Mouse (Mus musculus) limb, embryonic 12.5 days (tissue): ENCODE measurements around the gene Amz2. TPM values are rescaled to one million over a fixed set of nuclear protein-coding genes. Genes with fewer than 3 reads are reported as not detected.

Source experiments
- ATAC-seq: fragments of 200-750 bp; cut with Nextera tagmentation; 2 replicates; pipeline ENCODE4 v1.8.0; 2017; ENCODE audit warnings: low read depth, moderate TSS enrichment; ENCODE audit not compliant: insufficient number of reproducible peaks, insufficient read depth, low FRiP score, low TSS enrichment
- H3K27ac ChIP-seq: fragments of 300-500 bp; sonication (generic); 2 replicates; pipeline ENCODE4 v1.5.1; 2016; ENCODE audit warnings: mild to moderate bottlenecking, moderate library complexity
- H3K27me3 ChIP-seq: fragments of 300-500 bp; sonication (generic); 2 replicates; pipeline ENCODE4 v1.6.1; 2016; ENCODE audit warnings: mild to moderate bottlenecking, moderate library complexity
- H3K36me3 ChIP-seq: fragments of 300-500 bp; sonication (generic); 2 replicates; pipeline ENCODE4 v1.6.1; 2016; ENCODE audit warnings: mild to moderate bottlenecking, moderate library complexity
- H3K4me1 ChIP-seq: fragments of 300-500 bp; sonication (generic); replicated peaks from 2 replicates; pipeline ENCODE4 v1.6.1; 2016
- H3K4me2 ChIP-seq: fragments of 300-500 bp; sonication (generic); 2 replicates; pipeline ENCODE4 v1.6.1; 2016; ENCODE audit warnings: mild to moderate bottlenecking, moderate library complexity
- H3K4me3 ChIP-seq: fragments of 300-500 bp; sonication (generic); replicated peaks from 2 replicates; pipeline ENCODE4 v1.5.1; 2016; ENCODE audit warnings: mild to moderate bottlenecking
- H3K9ac ChIP-seq: fragments of 300-500 bp; sonication (generic); replicated peaks from 2 replicates; pipeline ENCODE4 v1.6.1; 2016; ENCODE audit warnings: mild to moderate bottlenecking, moderate library complexity
- H3K9me3 ChIP-seq: fragments of 300-500 bp; sonication (generic); 2 replicates; pipeline ENCODE4 v1.6.1; 2016; ENCODE audit warnings: mild to moderate bottlenecking, moderate library complexity
- WGBS: fragments of 180-500 bp; shearing (Covaris S2); methylation state at CpG from one replicate; pipeline ENCODE4 v1.1.7; 2016; 5-methylcytosine and 5-hydroxymethylcytosine counted together
- polyA plus RNA-seq: library from polyadenylated mRNA; unstranded; fragments of >200 nt; fragmentation: Nextera tagmentation; extraction: Ambion mirVana; gene quantifications from 2 replicates; pipeline ENCODE4 v1.2.1, GENCODE M21; 2016

Amz2 gene
- polyA plus RNA-seq, 1 experiment from 2014 or later, result 46.8 TPM

- Histone ChIP-seq H3K36me3 (no peaks in the 10 kb centered on the region), H3K9me3 (no peaks in the 10 kb centered on the region), H3K4me2 (no peak overlapping the region), H3K27ac (no peak overlapping the region), H3K9ac (no peak overlapping the region), H3K4me3 (no peak overlapping the region), H3K4me1 (peaks cover 9% of the 10 kb centered on the region), H3K27me3 (peaks cover 25% of the 10 kb centered on the region)
- no peak for ATAC-seq
- 56% methylated on average over 9 of the region's 9 CpGs for WGBS
These were observed 44.4 kb downstream of the Amz2 start for GRCm38 (mm10) chr11:109470170-109470569.

DNA sequence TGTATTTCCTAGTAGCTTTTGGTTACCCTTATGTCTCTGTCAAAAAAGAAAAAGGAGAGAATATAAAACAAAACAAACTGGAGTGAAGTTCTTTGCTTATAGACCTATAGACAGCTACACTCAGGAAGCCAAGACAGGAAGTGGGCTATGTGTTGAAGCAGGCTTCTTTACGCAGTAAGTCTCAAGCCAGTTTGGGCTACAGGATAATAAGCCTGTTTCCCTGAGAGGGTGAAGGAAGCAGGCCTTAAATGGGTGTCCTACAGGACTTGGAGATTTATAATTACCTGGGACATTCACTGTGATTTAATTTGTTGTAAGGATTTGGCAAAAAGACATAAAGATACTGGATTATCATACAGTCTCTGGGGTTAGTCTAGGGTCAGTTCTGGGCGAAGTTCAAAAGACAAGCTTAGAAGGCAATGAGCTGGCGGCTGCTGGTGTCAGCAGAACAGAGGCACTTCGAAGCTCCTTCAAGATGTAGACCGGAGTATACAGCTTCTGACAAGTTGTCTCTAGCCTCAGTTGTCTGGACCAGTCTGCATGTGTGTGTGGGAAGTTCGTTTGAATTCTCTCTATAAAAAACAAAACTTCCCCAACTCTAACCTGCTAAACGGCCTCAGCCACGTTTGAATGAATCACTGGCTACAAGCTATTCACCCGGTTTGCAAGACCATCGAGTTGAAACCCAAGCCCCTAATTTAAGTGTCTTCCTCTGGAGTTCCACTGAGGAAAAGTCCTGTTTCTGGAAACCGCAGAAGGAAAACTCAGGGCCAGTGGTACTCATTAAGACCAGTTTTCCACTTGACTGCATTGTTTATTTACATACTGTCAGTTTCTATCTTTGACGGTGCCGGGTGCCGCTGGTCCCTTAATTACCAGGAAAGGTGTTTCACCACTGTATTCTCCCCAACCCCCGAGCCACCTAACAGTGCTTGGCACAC, 45.4 kb downstream of the Amz2 start:
- no peaks in the 10 kb centered on the region for H3K36me3 ChIP-seq
- H3K4me1 ChIP-seq, result peaks cover 9% of the 10 kb centered on the region
- no peak for ATAC-seq
- H3K9ac ChIP-seq, result peak overlapping the region; percentile 88; the same call in 1 of the 2 replicates
- H3K4me2 ChIP-seq, result peak overlapping the region; percentile 95
- peak overlapping the region; percentile 71 for H3K4me3 ChIP-seq
- no peak overlapping the region for H3K27ac ChIP-seq
- WGBS, result 28% methylated on average over 15 of the region's 15 CpGs
- H3K27me3 ChIP-seq, result peaks cover 28% of the 10 kb centered on the region
- no peaks in the 10 kb centered on the region for H3K9me3 ChIP-seq

DNA sequence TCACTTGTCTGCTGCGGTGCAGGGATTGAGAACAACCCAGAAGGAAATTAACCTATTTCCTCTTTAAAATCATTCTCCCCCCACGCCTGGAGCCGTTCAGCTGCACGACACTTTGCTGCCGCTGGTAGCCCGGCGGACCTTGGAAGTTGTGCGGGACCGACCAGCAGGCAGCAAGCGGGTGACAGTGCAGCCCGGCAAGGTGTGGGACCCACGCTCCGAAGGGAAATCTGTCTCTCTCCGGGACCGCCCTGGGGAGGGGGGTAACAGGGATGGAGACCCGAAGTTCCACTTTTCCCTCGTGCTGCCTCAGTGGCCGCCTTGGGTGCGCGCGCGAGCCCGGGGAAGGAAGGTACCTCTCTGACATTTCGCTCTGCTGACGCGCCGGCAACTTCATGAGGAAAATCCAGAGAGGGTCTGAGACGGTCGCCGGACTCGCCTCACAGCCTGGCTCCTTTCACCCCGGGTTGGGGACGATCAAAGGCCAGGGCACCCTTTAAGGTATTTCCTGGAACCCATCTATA, 46.5 kb downstream of the Amz2 start:
- peaks cover 34% of the 10 kb centered on the region for H3K27me3 ChIP-seq
- ATAC-seq, result no peak
- no peak overlapping the region for H3K27ac ChIP-seq

DNA sequence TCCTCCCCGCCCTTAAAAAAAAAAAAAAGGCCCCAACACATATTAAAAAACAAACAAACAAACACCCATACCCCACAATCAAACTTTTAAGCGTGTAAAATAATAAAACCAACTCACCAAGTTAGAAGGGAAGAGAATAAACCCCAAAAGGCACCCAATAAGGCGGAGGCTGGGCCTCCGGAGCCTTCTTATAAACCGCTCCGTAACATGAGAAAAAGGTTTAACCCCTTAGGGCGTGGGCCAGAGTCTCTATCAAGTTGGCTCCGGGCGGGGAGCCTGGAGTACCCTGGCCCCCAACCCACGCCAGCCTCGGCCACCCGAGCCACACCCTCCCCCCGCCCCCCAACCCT, 47.0 kb downstream of the Amz2 start:
- Histone ChIP-seq H3K27me3 (peaks cover 34% of the 10 kb centered on the region), H3K4me1 (peaks cover 9% of the 10 kb centered on the region), H3K9me3 (no peaks in the 10 kb centered on the region), H3K36me3 (no peaks in the 10 kb centered on the region), H3K4me2 (peak overlapping the region; percentile 95), H3K4me3 (peak overlapping the region; percentile 71), H3K27ac (peak overlapping the region; percentile 74), H3K9ac (peak overlapping the region; percentile 88)
- WGBS, result 0% methylated on average over 13 of the region's 13 CpGs
- peak; percentile 55 for ATAC-seq

More for the DNA sequence above, 46.5 kb downstream of the Amz2 start:
- under 1% methylated on average over 33 of the region's 33 CpGs for WGBS
- H3K4me1 ChIP-seq, result peaks cover 9% of the 10 kb centered on the region
- H3K36me3 ChIP-seq, result no peaks in the 10 kb centered on the region
- peak overlapping the region; percentile 71 for H3K4me3 ChIP-seq
- H3K9me3 ChIP-seq, result no peaks in the 10 kb centered on the region
- peak overlapping the region; percentile 88 for H3K9ac ChIP-seq
- H3K4me2 ChIP-seq, result peak overlapping the region; percentile 95

GRCm38 (mm10) chr11:109473171-109474085, 47.7 kb downstream of the Amz2 start, which contains the start of the genes Arsg and Slc16a6:
Gene Arsg, plus strand, starts transcription at chr11:109473374.
Gene Slc16a6, minus strand, starts transcription at chr11:109473598.
- peaks cover 9% of the 10 kb centered on the region for H3K4me1 ChIP-seq

DNA sequence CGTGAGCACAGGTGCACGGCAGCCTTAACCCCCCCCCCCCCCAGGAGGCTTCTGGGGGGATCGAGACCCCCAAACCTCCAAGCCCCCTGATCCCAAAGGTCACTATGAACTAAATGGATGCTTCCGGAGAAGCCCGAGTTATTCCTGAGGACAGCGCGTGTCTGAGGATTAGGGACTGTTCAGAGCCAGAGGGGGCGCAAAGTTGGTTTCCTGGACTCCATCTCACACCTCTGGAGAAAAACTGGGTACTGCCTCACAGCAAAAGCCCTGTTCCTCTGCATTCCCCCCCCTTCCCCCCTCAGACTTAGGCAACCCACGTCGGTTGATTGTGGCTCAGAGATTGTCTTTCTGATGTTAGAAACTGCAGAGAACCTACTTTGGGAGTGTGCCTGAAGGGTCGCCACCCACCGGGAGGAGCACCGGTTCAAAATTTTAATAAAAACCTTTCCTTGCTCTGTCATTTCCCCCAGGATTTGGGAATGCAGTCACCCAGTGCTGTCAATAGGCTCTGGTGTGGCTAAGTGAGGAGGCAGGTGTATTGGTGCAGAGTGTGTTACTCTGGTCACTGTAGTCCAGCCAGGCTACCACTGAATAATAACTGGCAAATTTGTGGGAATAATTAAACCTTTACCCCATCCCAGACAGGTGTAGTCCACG, 48.5 kb downstream of the Amz2 start:
- Histone ChIP-seq H3K27ac (0 out of 2 replicates have a peak overlapping the region, but pooled peaks have one; percentile 74), H3K4me3 (peak overlapping the region; percentile 71), H3K4me1 (peaks cover 9% of the 10 kb centered on the region), H3K27me3 (peaks cover 34% of the 10 kb centered on the region), H3K9me3 (no peaks in the 10 kb centered on the region), H3K9ac (peak overlapping the region; percentile 88), H3K36me3 (no peaks in the 10 kb centered on the region), H3K4me2 (peak overlapping the region; percentile 95)
- 7% methylated on average over 14 of the region's 14 CpGs for WGBS
- ATAC-seq, result no peak

More at GRCm38 (mm10) chr11:109473171-109474085, 47.7 kb downstream of the Amz2 start, which contains the start of the genes Arsg and Slc16a6:
- Histone ChIP-seq H3K4me3 (peak within 1 kb of the TSS; percentile 71), H3K36me3 (no peaks in the 10 kb centered on the region), H3K27me3 (peaks cover 34% of the 10 kb centered on the region), H3K9me3 (no peaks in the 10 kb centered on the region), H3K9ac (peak within 1 kb of the TSS; percentile 88), H3K27ac (peak within 1 kb of the TSS; percentile 74), H3K4me2 (peak within 1 kb of the TSS; percentile 95)
- under 1% methylated on average over 99 of the region's 111 CpGs for WGBS
- peak; percentile 86 for ATAC-seq

DNA sequence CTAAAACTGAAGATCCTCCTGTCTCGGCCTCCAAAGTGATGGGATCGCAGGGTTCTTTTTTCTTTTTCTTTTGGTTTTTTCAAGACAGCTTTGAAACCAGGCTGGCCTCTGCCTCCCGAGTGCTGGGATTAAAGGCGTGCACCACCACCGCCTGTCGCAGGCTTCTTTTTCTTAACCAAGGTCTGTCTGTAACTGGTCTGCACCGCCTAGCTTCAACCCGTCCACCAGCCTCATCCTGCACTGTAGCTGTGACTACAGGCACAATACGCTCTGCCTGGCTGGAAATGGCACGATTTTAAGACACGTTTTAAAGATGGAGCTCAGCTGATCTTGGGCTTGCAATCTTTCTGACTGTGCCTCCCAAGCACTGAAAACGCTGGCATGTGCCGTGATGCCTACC, 49.1 kb downstream of the Amz2 start:
- H3K4me3 ChIP-seq, result no peak overlapping the region
- H3K27ac ChIP-seq, result no peak overlapping the region
- WGBS, result 79% methylated on average over 13 of the region's 13 CpGs
- no peak for ATAC-seq
- H3K9ac ChIP-seq, result no peak overlapping the region
- peaks cover 34% of the 10 kb centered on the region for H3K27me3 ChIP-seq
- no peak overlapping the region for H3K4me2 ChIP-seq
- no peaks in the 10 kb centered on the region for H3K9me3 ChIP-seq
- H3K4me1 ChIP-seq, result peaks cover 9% of the 10 kb centered on the region
- H3K36me3 ChIP-seq, result no peaks in the 10 kb centered on the region

DNA sequence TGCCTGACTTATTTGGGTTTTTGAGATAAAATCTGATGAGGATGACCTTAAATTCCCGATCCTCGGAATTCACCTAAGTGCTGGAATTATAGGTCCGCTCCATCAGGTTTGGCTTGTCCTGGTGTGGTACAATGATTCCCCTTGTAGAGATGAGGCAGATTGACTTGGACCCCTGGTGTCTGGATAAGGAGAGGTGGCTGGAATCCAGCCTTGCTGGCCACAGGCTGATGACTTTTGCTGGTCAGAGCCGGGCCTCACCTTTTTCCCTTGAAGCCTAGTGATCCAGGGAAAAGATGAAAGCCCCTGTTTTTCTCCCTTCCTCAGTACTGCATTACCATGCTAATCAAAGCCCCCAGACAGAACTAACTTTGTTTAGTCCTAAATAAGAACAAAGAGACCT, 50.0 kb downstream of the Amz2 start:
- Histone ChIP-seq H3K36me3 (no peaks in the 10 kb centered on the region), H3K4me1 (peaks cover 9% of the 10 kb centered on the region), H3K9me3 (no peaks in the 10 kb centered on the region), H3K9ac (no peak overlapping the region), H3K4me2 (no peak overlapping the region), H3K27me3 (peaks cover 30% of the 10 kb centered on the region), H3K4me3 (no peak overlapping the region), H3K27ac (no peak overlapping the region)
- WGBS, result 70% methylated on average over 4 of the region's 4 CpGs
- ATAC-seq, result no peak

- no peak overlapping the region for H3K9ac ChIP-seq
- H3K9me3 ChIP-seq, result no peaks in the 10 kb centered on the region
- H3K27me3 ChIP-seq, result peaks cover 26% of the 10 kb centered on the region
- H3K4me1 ChIP-seq, result peaks cover 9% of the 10 kb centered on the region
- H3K4me3 ChIP-seq, result no peak overlapping the region
- H3K4me2 ChIP-seq, result no peak overlapping the region
- ATAC-seq, result no peak
- H3K36me3 ChIP-seq, result no peaks in the 10 kb centered on the region
- WGBS, result 59% methylated on average over 2 of the region's 2 CpGs
- no peak overlapping the region for H3K27ac ChIP-seq
These were observed 50.5 kb downstream of the Amz2 start for GRCm38 (mm10) chr11:109476241-109476640.

DNA sequence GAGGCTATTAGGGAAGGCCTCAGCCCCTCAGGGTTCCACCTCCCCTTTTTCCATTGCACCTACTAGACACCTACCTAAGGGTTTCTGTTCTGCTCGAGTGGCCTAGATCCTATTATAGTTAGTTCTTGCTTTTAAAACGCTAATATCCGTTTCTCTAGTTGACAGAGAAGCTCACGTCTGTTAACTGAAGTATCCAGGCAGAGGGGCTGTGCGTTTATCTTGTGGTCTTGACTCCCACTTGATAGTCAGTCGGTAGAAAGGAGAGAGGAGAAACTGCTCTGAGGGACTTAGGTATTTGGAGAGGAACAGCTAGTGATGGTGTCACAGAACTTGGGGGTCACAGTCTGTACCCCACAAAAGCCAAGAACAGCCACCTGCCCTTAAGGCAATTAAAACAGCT, 50.9 kb downstream of the Amz2 start:
- Histone ChIP-seq H3K4me3 (no peak overlapping the region), H3K27ac (no peak overlapping the region), H3K9ac (no peak overlapping the region), H3K27me3 (peaks cover 23% of the 10 kb centered on the region), H3K36me3 (no peaks in the 10 kb centered on the region), H3K9me3 (no peaks in the 10 kb centered on the region), H3K4me1 (peaks cover 7% of the 10 kb centered on the region), H3K4me2 (no peak overlapping the region)
- WGBS, result 61% methylated on average over 6 of the region's 6 CpGs
- no peak for ATAC-seq
